Mouse (Mus musculus) left cerebral cortex, postnatal 36 days (tissue): Measurements from ENCODE around the gene Gpd2. TPM values are rescaled to one million over a fixed set of nuclear protein-coding genes. Genes with fewer than 3 reads are reported as not detected.

ENCODE experiments used
- DNase-seq, 2 experiments: peaks; one replicate each; pipeline ENCODE4 v3.0.0; 2021 to 2022; ENCODE audit warnings: low spot score in 2 of 2, mixed read lengths in 1 of 2
- intact Hi-C: fragments of 180-260 bp; cut with DNase I; formaldehyde crosslinking; loops from one replicate; pipeline ENCODE4 v1.15.1; 2025
- total RNA-seq, 2 experiments: library from RNA; stranded (reverse); gene quantifications; 2 replicates each; pipeline ENCODE4 v1.2.3; 2021

Gene Gpd2
- total RNA-seq, 2 experiments from 2014 or later: 85.8 to 105 TPM

GRCm38 (mm10) chr2:57356222-57356822 lies 118.9 kb downstream of the Gpd2 start:
- intact Hi-C loops: no loop called here
- no peak for DNase-seq

- intact Hi-C loops: loop anchor here (10.0 kb wide), 2 partner anchors 128 to 248 kb away; partner anchors contain the start of gene Gpd2
- DNase-seq: no peak
Observed at GRCm38 (mm10) chr2:57362503-57362902, 125.1 kb downstream of the Gpd2 start.

GRCm38 (mm10) chr2:57374647-57375046 lies 137.2 kb downstream of the Gpd2 start:
- intact Hi-C loops: loop anchor here (2.0 to 10.0 kb wide), 2 partner anchors 460 to 1256 kb away; no protein-coding TSS in a partner anchor
- no peak for DNase-seq

GRCm38 (mm10) chr2:57375138-57375837 lies 137.9 kb downstream of the Gpd2 start:
- intact Hi-C loops: loop anchor here (2.0 to 10.0 kb wide), 2 partner anchors 460 to 1256 kb away; no protein-coding TSS in a partner anchor
- DNase-seq: no peak

DNA sequence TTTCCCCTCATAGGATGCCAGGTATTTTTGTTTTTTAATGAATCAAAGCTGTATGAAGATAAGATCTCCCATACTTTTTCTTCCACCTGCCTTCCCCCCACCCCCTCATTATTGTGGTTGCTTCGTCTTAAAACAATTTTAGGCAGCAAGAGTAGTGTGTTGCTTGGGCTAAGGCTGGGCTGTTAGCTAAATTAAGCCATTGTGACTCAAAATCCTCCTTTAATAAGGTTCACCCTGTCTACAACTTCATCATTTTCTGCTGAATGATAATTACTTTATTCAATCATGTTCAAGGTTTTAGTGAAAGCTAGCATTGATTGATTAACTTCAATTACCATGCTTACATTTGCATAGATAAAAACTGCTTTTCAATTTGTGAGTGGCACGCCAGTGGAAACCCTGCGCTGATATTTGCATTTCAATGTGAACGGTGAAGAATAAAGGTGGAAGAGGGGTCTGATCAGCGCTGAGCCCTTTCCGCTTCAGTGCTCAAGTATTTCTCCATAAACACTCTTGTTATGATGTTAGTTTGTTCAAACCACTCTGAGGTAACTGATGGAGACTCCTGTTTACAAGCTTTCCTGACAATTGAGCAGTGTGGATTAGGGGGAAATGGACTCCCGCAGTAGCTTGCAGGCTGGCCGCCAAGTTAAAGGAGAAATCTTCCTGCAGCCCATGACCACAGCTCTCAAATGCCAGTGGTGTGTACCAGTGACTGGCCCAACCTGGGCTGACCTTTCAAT lies 140.9 kb downstream of the Gpd2 start:
- DNase-seq: no peak
- intact Hi-C loops: loop anchor here (10.0 kb wide), 1 partner anchor 456 kb away; no protein-coding TSS in a partner anchor

GRCm38 (mm10) chr2:57384625-57385024 lies 147.2 kb downstream of the Gpd2 start:
- intact Hi-C loops: no loop called here
- no peak for DNase-seq

GRCm38 (mm10) chr2:57387816-57388215 lies 150.4 kb downstream of the Gpd2 start:
- DNase-seq: peak in 1 of 2 experiments; percentile 13
- intact Hi-C loops: no loop called here

- no peak for DNase-seq
- intact Hi-C loops: no loop called here
Observed at GRCm38 (mm10) chr2:57395071-57395470, 157.6 kb downstream of the Gpd2 start.

- no peak for DNase-seq
- intact Hi-C loops: no loop called here
Observed at GRCm38 (mm10) chr2:57396061-57396460, 158.6 kb downstream of the Gpd2 start.

GRCm38 (mm10) chr2:57397727-57398126 lies 160.3 kb downstream of the Gpd2 start:
- DNase-seq: no peak
- intact Hi-C loops: no loop called here

- intact Hi-C loops: no loop called here
- no peak for DNase-seq
Observed at GRCm38 (mm10) chr2:57407414-57408019, 170.1 kb downstream of the Gpd2 start.

GRCm38 (mm10) chr2:57408413-57408812 lies 171.0 kb downstream of the Gpd2 start:
- intact Hi-C loops: no loop called here
- DNase-seq: no peak

- intact Hi-C loops: no loop called here
Observed at GRCm38 (mm10) chr2:57411551-57411950, 174.1 kb downstream of the Gpd2 start.

DNA sequence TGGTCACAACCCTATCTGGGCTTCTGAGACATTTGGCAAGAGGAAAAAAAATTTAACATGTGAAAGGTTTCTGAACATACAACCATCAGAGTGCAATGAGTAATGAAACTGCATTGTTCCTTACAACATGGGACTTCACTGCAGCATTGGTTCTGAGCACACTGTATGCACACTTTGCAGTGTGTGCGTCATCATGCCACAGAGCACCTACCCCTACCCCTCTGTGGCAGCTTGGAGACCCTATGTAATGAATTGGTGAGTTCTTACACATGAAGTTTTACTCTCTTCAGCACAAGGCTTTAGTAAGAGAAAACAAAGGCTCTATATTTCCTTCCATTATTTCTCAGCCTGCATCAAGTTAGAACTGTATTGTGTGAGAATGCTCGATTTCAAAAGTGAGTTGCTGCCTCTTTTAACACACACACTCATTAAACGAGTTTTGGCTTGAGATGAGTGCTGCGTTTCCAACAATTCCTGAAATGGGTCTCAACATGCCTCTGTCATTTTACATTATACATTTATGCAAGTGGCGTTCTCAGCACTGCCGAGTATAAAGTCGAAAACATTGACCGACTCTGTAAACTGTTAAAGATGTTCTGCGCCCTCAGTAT lies 177.2 kb downstream of the Gpd2 start:
- DNase-seq: no peak
- intact Hi-C loops: no loop called here

More at GRCm38 (mm10) chr2:57411551-57411950, 174.1 kb downstream of the Gpd2 start:
- no peak for DNase-seq

GRCm38 (mm10) chr2:57416711-57417110 lies 179.3 kb downstream of the Gpd2 start:
- intact Hi-C loops: no loop called here

More at GRCm38 (mm10) chr2:57416711-57417110, 179.3 kb downstream of the Gpd2 start:
- DNase-seq: no peak

Other genes starting within 250 kb of the Gpd2 start
- gene Nr4a2, start 113.6 kb upstream of the Gpd2 start, total RNA-seq: 10 to 100 TPM; 48.2 to 52.8 TPM